Mouse (Mus musculus): ENCODE data around the gene Gpcpd1.
A peak's percentile ranks its signal among the peaks of the same experiment; 100 is the strongest.

The Gpcpd1 gene

DNA sequence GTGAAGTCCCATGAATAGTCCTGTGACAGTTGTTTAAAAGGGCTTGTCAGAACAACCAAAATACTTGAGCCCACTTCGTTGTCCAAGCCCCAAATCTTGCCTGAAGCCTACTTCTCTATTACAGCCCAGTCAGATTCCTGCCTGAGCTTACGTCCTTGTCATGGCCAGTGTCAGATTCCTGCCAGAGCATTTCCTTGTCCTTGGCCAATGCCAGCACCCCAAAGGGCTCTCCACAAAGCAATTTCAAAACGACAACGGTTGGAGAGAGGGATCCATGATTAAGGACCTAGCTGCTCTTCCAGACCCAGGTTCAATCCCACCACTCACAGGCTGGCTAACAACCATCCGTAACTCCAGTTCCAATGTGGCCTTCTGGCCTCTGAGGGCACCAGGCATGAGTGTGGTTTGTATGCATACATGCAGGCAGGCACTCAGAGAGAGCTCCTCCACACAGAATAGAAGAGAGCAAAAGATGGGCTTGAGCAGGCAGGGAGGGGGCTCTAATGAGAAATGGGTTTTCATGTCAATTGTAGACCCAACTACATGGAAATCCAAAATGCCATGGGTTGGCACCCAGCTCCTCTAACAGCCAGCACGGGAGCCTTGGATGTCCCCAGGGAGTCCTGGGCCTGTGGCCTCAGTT, 70.2 kb downstream of the Gpcpd1 start:
- no peak for DNase-seq (ENCODE audit: low spot score)

GRCm38 (mm10) chr2:132516130-132517030, 71.1 kb downstream of the Gpcpd1 start:
- peak; percentile 30 for DNase-seq (ENCODE audit: low spot score)

GRCm38 (mm10) chr2:132515607-132516006, 71.9 kb downstream of the Gpcpd1 start:
- no peak for DNase-seq (ENCODE audit: low spot score)

- DNase-seq (ENCODE audit: low spot score) = no peak
Observed at GRCm38 (mm10) chr2:132515076-132515475, 72.5 kb downstream of the Gpcpd1 start.

- no peak for DNase-seq (ENCODE audit: low spot score)
Observed at GRCm38 (mm10) chr2:132514353-132514752, 73.2 kb downstream of the Gpcpd1 start.

- DNase-seq (ENCODE audit: low spot score) = no peak
Observed at GRCm38 (mm10) chr2:132513371-132514181, 74.0 kb downstream of the Gpcpd1 start.

GRCm38 (mm10) chr2:132512977-132513351, 74.6 kb downstream of the Gpcpd1 start:
- DNase-seq (ENCODE audit: low spot score) = no peak

GRCm38 (mm10) chr2:132512051-132512976, 75.2 kb downstream of the Gpcpd1 start:
- no peak for DNase-seq (ENCODE audit: low spot score)

DNA sequence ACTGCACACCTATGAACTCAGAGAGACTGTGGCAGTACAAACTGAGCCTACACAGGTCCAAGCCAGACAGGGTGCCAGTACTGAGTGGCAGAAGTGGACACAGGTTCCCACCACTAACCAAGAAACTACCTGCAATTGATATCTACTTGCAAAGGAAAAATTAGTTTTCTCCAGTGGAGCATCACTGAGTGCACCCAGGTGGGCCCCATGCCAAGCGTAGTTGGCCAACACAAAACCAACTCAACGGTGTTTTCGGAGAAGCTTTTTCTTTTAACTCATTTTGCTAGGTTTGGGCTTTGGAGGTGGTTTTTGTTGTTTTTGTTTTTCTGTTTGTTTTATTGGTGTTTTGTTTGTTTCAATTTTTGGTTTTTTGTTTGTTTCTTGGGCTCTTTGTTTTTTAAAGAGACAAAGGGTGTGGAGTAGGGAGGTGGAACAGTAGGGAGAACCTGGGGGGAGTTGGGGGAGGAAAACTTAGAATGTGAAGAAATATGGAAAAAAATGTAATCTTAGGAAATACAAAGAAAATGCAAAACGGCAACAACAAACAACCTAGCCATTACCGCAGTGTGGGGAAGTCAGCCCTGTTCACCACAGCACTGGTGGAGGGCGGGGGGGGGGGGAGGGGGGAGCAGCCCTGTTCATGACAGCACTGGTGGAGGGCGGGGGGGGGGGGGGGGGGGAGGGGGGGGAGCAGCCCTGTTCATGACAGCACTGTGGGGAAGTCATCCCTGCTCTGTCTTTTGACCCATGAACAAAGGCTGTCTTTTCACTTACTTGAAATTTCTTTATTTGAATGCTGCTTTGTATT, 76.3 kb downstream of the Gpcpd1 start:
- DNase-seq (ENCODE audit: low spot score) = no peak

- no peak for DNase-seq (ENCODE audit: low spot score)
Observed at GRCm38 (mm10) chr2:132509714-132510113, 77.8 kb downstream of the Gpcpd1 start.

- no peak for DNase-seq (ENCODE audit: low spot score)
Observed at GRCm38 (mm10) chr2:132509261-132509660, 78.3 kb downstream of the Gpcpd1 start.

DNA sequence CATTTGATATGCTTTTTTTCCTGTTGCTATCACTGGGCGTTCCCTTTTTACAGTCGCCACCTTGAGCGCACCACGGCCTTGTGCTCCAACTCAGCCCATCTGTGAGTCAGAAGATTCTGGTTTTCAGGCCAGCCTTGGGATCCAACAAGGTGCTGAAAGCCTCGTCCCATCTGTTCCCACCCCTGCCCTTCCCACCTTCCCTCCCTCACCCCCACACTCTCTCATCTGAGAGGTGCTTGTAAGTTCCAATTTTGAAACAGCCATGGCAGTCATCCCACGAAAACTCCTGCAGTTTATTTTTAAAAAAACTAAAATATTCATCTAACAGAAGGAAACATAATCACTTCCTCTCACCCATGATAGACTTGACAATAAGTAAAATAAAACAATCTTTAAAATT, 80.0 kb downstream of the Gpcpd1 start:
- DNase-seq (ENCODE audit: low spot score) = no peak

- no peak for DNase-seq (ENCODE audit: low spot score)
Observed at GRCm38 (mm10) chr2:132507091-132507490, 80.4 kb downstream of the Gpcpd1 start.

- no peak for DNase-seq (ENCODE audit: low spot score)
Observed at GRCm38 (mm10) chr2:132505828-132506227, 81.7 kb downstream of the Gpcpd1 start.

DNA sequence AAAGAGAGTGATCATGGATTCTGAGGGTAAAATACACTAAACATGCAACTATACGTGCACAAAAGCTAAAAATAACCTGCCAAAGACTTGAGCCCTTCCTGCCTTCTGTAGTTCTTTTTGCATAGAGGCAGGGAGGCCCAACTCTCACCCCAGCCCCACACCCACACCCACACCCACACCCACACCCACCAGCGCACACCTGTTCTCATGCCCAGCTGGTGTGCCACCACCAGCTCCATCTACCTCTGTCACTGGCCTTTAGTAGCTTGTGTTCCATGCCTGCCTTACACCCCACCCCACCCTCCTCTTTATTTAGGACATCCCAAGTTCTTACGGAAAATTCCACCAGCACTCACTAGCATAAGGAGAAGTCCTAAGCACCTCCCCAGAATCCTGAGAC, 89.2 kb downstream of the Gpcpd1 start:
- no peak for DNase-seq (ENCODE audit: low spot score)

DNA sequence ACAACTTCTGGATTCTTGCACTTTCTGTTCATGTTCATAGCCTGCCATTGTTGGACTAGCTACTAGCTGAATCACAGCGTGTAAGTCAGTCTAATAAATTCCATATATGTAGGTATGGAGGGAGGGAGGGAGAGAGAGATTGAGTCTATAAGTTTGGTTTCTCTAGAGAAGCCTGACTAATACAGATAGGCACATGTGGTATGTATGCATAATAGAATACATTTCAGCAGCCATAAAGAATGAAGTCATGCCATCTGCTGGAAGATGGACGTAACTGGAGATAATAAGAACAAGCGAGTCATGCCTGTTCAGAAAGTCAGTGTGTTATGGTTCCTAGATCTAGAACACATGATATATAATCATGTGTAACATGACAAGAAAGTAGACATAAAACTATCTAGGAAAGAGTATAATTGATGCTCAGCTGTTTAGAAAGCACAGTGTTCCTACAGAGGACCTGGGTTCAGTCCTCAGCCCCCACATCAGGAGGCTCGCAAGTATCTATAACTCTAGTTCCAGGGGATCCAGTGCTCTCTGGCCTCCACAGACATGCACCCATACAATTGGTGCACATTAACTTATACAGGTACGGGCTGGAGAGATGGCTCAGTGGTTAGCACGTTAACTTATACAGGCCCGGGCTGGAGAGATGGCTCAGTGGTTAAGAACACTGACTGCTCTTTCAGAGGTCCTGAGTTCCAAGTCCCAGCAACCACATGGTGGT, 90.0 kb downstream of the Gpcpd1 start:
- DNase-seq (ENCODE audit: low spot score) = no peak

DNA sequence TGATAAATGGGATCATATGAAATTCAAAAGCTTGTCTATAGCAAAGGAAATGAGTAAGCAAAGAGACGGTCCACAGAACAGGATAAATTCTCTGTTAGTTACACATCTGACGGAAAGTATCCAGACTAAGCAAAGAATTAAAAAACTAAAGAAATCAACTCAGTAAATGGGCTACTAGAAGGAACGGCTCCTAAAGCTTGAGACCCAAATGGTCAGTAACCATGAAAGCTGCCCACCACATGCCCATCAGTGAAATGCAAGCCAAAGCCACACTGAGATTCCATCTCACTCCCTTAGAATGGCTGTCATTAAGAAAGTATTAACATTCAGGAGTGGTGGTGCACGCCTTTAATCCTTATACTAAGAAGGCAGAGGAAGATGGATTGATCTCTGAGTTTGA, 94.3 kb downstream of the Gpcpd1 start:
- DNase-seq (ENCODE audit: low spot score) = no peak

- peak; percentile 9 for DNase-seq (ENCODE audit: low spot score)
Observed at GRCm38 (mm10) chr2:132485454-132485853, 102.1 kb downstream of the Gpcpd1 start.

GRCm38 (mm10) chr2:132481547-132481946, 106.0 kb downstream of the Gpcpd1 start:
- no peak for DNase-seq (ENCODE audit: low spot score)
